Mouse (Mus musculus): Measurements from ENCODE around the gene Spry2. TPM values are rescaled to one million over a fixed set of nuclear protein-coding genes. Genes with fewer than 3 reads are reported as not detected.

Spry2 gene
- polyA plus RNA-seq, 1 experiment: 7.7 TPM

Other genes starting within 250 kb of the Spry2 start
- gene Trim52, start 209.4 kb upstream of the Spry2 start, polyA plus RNA-seq (2012; rRNA removed): not detected in 2 replicates